Mouse (Mus musculus): ENCODE data around the gene Rgs17.
A peak's percentile ranks its signal among the peaks of the same experiment; 100 is the strongest.

- TF ChIP-seq CTCF (conservative IDR thresholded peaks at IDR 0.05; ENCODE audit: low read length) (no peak), NANOG (IDR thresholded peaks at IDR 0.05; ENCODE audit: borderline replicate concordance, low read length) (peak; percentile 66; the same call in 1 of the 2 replicates), POU5F1 (IDR thresholded peaks at IDR 0.05; ENCODE audit: borderline replicate concordance, low read length) (no peak)
Measured at GRCm38 (mm10) chr10:5818772-5819171, 103.4 kb downstream of the Rgs17 start.

Data from E14TG2a.4 (cell line).